Mouse (Mus musculus) monocyte, adult 5-6 weeks (primary cell): ENCODE results near the gene Scamp3. TPM values are rescaled to one million over a fixed set of nuclear protein-coding genes. Genes with fewer than 3 reads are reported as not detected.

Experiments
- total RNA-seq: library from RNA; stranded (forward); fragments of 200-1000, 200-491, 200-594 nt; gene quantifications from 3 replicates; pipeline ENCODE4 v1.2.3, GENCODE M21; 2017

Scamp3 gene
- total RNA-seq, 1 experiment from 2014 or later, result 23.2 TPM

Other genes starting within 250 kb of the Scamp3 start
- 40.6 to 78.1 TPM (median 41.7 TPM) in 3 replicates for gene Ash1l, start 226.9 kb upstream of the Scamp3 start, total RNA-seq
- 38.3 to 58.2 TPM (median 53.2 TPM) in 3 replicates for gene Dap3, start 226.3 kb upstream of the Scamp3 start, total RNA-seq
- 15.7 to 30.9 TPM (median 22.4 TPM) in 3 replicates for gene Rusc1, start 84.2 kb upstream of the Scamp3 start, total RNA-seq
- gene Gm43738, start 76.4 kb upstream of the Scamp3 start, total RNA-seq, result not detected in 3 replicates
- 37.2 to 55.7 TPM (median 39.0 TPM) in 3 replicates for gene Fdps, start 75.5 kb upstream of the Scamp3 start, total RNA-seq
- gene Pklr, start 41.3 kb upstream of the Scamp3 start, total RNA-seq, result not detected in 3 replicates
- not detected in 3 replicates for gene Hcn3, start 17.3 kb upstream of the Scamp3 start, total RNA-seq
- gene Clk2, start 12.7 kb upstream of the Scamp3 start, total RNA-seq, result 81.2 to 140 TPM (median 118 TPM) in 3 replicates
- gene Fam189b, start 5.7 kb downstream of the Scamp3 start, total RNA-seq, result 4.9 to 45.4 TPM (median 15.8 TPM) in 3 replicates
- 71.9 to 84.9 TPM (median 81.9 TPM) in 3 replicates for gene Gba, start 25.5 kb downstream of the Scamp3 start, total RNA-seq
- gene Thbs3, start 37.7 kb downstream of the Scamp3 start, total RNA-seq, result 0.95 to 2.3 TPM (median 1.8 TPM) in 3 replicates
- 42.5 to 61.0 TPM (median 58.7 TPM) in 3 replicates for gene Mtx1, start 49.6 kb downstream of the Scamp3 start, total RNA-seq
- 0.85 to 2.2 TPM (median 0.86 TPM) in 3 replicates for gene Muc1, start 51.6 kb downstream of the Scamp3 start, total RNA-seq
- gene Krtcap2, start 68.5 kb downstream of the Scamp3 start, total RNA-seq, result 53.3 to 77.9 TPM (median 61.9 TPM) in 3 replicates
- gene Trim46, start 68.8 kb downstream of the Scamp3 start, total RNA-seq, result 0.53 to 2.3 TPM in 2 of 3 replicates, not detected in the other
- 67.3 to 102 TPM (median 83.1 TPM) in 3 replicates for gene Dpm3, start 81.9 kb downstream of the Scamp3 start, total RNA-seq
- gene Slc50a1, start 93.1 kb downstream of the Scamp3 start, total RNA-seq, result 58.3 to 94.6 TPM (median 67.9 TPM) in 3 replicates
- 0.38 to 0.39 TPM in 2 of 3 replicates, not detected in the other for gene Efna1, start 103.7 kb downstream of the Scamp3 start, total RNA-seq
- not detected in 3 replicates for gene Efna3, start 145.5 kb downstream of the Scamp3 start, total RNA-seq
- gene Efna4, start 160.6 kb downstream of the Scamp3 start, total RNA-seq, result not detected in 3 replicates
- 23.1 to 49.7 TPM (median 33.0 TPM) in 3 replicates for gene Adam15, start 172.5 kb downstream of the Scamp3 start, total RNA-seq
- not detected in 3 replicates for gene Dcst2, start 184.5 kb downstream of the Scamp3 start, total RNA-seq
- not detected in 3 replicates for gene Dcst1, start 187.8 kb downstream of the Scamp3 start, total RNA-seq
- 49.4 to 76.6 TPM (median 51.2 TPM) in 3 replicates for gene Zbtb7b, start 217.3 kb downstream of the Scamp3 start, total RNA-seq
- 1.4 TPM in 1 of 3 replicates, not detected in the others for gene Lenep, start 225.3 kb downstream of the Scamp3 start, total RNA-seq
- 16.5 to 22.8 TPM (median 22.4 TPM) in 3 replicates for gene Flad1, start 234.4 kb downstream of the Scamp3 start, total RNA-seq
- gene Cks1b, start 240.9 kb downstream of the Scamp3 start, total RNA-seq, result 7.5 to 10.2 TPM (median 8.1 TPM) in 3 replicates
- gene Shc1, start 241.0 kb downstream of the Scamp3 start, total RNA-seq, result 48.9 to 65.4 TPM (median 58.4 TPM) in 3 replicates